Mouse (Mus musculus) cerebellum, adult 8-10 months (tissue): ENCODE measurements around the gene Coq10a.
A peak's percentile ranks its signal among the peaks of the same experiment; 100 is the strongest.

Experiments used
- DNase-seq: peaks from one replicate; pipeline ENCODE4 v3.0.0; 2022

The Coq10a gene

GRCm38 (mm10) chr10:128382482-128382881 lies 13.7 kb upstream of the Coq10a start:
- no peak for DNase-seq

- DNase-seq, result no peak
Measured at GRCm38 (mm10) chr10:128380565-128380964, 11.8 kb upstream of the Coq10a start.

- DNase-seq, result no peak
Measured at GRCm38 (mm10) chr10:128379260-128379659, 10.5 kb upstream of the Coq10a start.

- no peak for DNase-seq
Measured at GRCm38 (mm10) chr10:128378462-128378861, 9.7 kb upstream of the Coq10a start.

- DNase-seq, result no peak
Measured at GRCm38 (mm10) chr10:128377940-128378448, 9.2 kb upstream of the Coq10a start.

GRCm38 (mm10) chr10:128377222-128377939 lies 8.6 kb upstream of the Coq10a start:
- DNase-seq, result peak; percentile 52

GRCm38 (mm10) chr10:128376455-128377211 lies 7.8 kb upstream of the Coq10a start, which contains the start of gene Ankrd52:
Gene Ankrd52, plus strand, starts transcription at chr10:128377115.
- peak; percentile 87 for DNase-seq

- no peak for DNase-seq
Measured at GRCm38 (mm10) chr10:128376099-128376454, 7.3 kb upstream of the Coq10a start.

- no peak for DNase-seq
Measured at GRCm38 (mm10) chr10:128374393-128374792, 5.6 kb upstream of the Coq10a start.

GRCm38 (mm10) chr10:128372989-128373748 lies 4.4 kb upstream of the Coq10a start:
- DNase-seq, result no peak

- no peak for DNase-seq
Measured at GRCm38 (mm10) chr10:128372142-128372541, 3.3 kb upstream of the Coq10a start.

GRCm38 (mm10) chr10:128370601-128371000 lies 1.8 kb upstream of the Coq10a start:
- no peak for DNase-seq

- DNase-seq, result no peak
Measured at GRCm38 (mm10) chr10:128370021-128370420, 1.2 kb upstream of the Coq10a start.

GRCm38 (mm10) chr10:128369599-128369998 lies 802 bp upstream of the Coq10a start:
- DNase-seq, result no peak

- DNase-seq, result no peak
Measured at GRCm38 (mm10) chr10:128369218-128369543, 384 bp upstream of the Coq10a start.

GRCm38 (mm10) chr10:128367899-128368401 lies 847 bp downstream of the Coq10a start:
- no peak for DNase-seq

GRCm38 (mm10) chr10:128362568-128362967 lies 6.2 kb downstream of the Coq10a start:
- DNase-seq, result no peak

GRCm38 (mm10) chr10:128361836-128362235 lies 7.0 kb downstream of the Coq10a start:
- no peak for DNase-seq

- DNase-seq, result no peak
Measured at GRCm38 (mm10) chr10:128359226-128359625, 9.6 kb downstream of the Coq10a start.

- DNase-seq, result peak; percentile 60
Measured at GRCm38 (mm10) chr10:128358796-128359195, 10.0 kb downstream of the Coq10a start.

GRCm38 (mm10) chr10:128347541-128347940 lies 21.3 kb downstream of the Coq10a start:
- DNase-seq, result no peak

GRCm38 (mm10) chr10:128344568-128345275 lies 24.1 kb downstream of the Coq10a start:
- no peak for DNase-seq

- DNase-seq, result no peak
Measured at GRCm38 (mm10) chr10:128343436-128343835, 25.4 kb downstream of the Coq10a start.
